Mouse (Mus musculus): ENCODE measurements around the gene Lrrk2. TPM values are rescaled to one million over a fixed set of nuclear protein-coding genes. Genes with fewer than 3 reads are reported as not detected.

Lrrk2 gene
- polyA plus RNA-seq, 2 experiments, result 0.81 to 1.4 TPM

DNA sequence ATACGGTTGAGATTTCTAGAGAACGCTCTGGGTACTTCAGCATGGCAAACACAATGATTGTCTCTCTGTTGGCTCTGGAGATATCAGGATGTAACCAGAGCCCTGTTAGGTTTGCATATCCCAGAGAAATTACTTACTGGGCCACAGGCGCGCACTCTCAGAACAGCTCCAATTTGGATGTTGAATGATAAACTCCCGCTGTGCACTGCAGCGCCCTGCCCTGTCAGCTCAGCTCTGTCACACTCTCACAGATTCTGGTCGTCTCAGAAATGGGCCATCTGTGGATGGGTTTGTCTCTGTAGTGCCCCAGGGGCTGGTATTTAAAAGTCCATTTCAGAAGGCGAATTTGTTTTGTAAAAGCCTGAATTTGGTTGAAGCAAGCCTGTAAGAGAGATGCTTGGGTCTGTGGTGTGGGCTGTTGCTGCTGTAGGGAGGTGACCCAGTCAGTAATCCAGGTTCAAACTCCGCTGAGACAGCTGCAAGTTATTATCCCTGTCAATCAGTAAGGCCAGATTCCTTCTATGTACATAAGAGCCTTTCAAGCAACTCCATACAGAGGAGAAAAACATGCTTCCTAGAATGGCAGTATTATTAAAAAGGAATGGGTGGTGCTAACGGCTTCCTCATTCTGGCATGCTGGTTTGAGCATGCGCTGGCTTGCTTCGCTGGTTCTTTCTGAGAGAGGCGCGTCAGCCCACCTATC lies 80.6 kb downstream of the Lrrk2 start:
- H3K9me3 ChIP-seq (ENCODE audit: control insufficient read depth, low read length), result no peaks in the 10 kb centered on the region
- no peak overlapping the region for H3K27ac ChIP-seq
- H3K4me3 ChIP-seq (ENCODE audit: insufficient read depth in 1 of 2, low read depth in 2 of 2, low read length in 2 of 2), result no peak overlapping the region
- DNase-seq (ENCODE audit: low read depth in 3 of 3, low spot score in 3 of 3) (no peak), ATAC-seq (ENCODE audit: insufficient read depth) (no peak)
- WGBS (ENCODE audit: insufficient replicate concordance), result 68% methylated on average over 14 of the region's 14 CpGs
- H3K27me3 ChIP-seq (ENCODE audit: control insufficient read depth, insufficient read depth, low read length), result no peaks in the 10 kb centered on the region
- no peak for TF ChIP-seq EP300 (IDR thresholded peaks at IDR 0.05; ENCODE audit: low read depth)
- TF ChIP-seq CTCF (IDR thresholded peaks at IDR 0.05; ENCODE audit: low read depth), result no peak
- no peak overlapping the region for H3K4me2 ChIP-seq (ENCODE audit: low read depth)
- H3K36me3 ChIP-seq (replicated peaks; ENCODE audit: control insufficient read depth, insufficient read depth, low read depth), result no peaks in the 10 kb centered on the region
- H3K4me1 ChIP-seq (replicated peaks; ENCODE audit: control insufficient read depth in 2 of 2, insufficient read depth in 2 of 2, low read length in 1 of 2), result no peaks in the 10 kb centered on the region
- no peak overlapping the region for H3K9ac ChIP-seq (replicated peaks)

DNA sequence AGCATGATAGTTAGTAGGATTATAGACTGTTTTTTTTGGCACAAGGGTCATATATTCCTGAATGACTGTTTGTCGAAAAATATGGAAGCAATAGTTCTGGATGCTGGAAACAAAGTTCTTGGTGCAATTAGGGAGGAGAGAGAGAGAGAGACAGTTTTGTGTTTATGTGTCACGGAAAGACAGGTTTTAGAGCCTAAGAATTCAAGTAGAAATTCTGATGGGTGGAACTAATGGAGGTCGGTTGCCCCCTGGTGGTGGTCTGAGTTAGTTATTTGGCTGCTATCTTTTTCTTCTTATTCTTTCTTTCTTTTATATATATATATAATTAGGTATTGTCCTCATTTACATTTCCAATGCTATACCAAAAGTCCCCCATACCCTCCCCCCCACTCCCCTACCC lies 81.6 kb downstream of the Lrrk2 start:
- Histone ChIP-seq H3K36me3 (replicated peaks; ENCODE audit: control insufficient read depth, insufficient read depth, low read depth) (no peaks in the 10 kb centered on the region), H3K9me3 (ENCODE audit: control insufficient read depth, low read length) (no peaks in the 10 kb centered on the region), H3K4me2 (ENCODE audit: low read depth) (no peak overlapping the region), H3K9ac (replicated peaks) (no peak overlapping the region), H3K27me3 (ENCODE audit: control insufficient read depth, insufficient read depth, low read length) (no peaks in the 10 kb centered on the region), H3K4me1 (replicated peaks; ENCODE audit: control insufficient read depth in 2 of 2, insufficient read depth in 2 of 2, low read length in 1 of 2) (no peaks in the 10 kb centered on the region), H3K27ac (no peak overlapping the region), H3K4me3 (ENCODE audit: insufficient read depth in 1 of 2, low read depth in 2 of 2, low read length in 2 of 2) (no peak overlapping the region)
- 20% methylated on average over 3 of the region's 3 CpGs for WGBS (ENCODE audit: insufficient replicate concordance)
- no peak for TF ChIP-seq EP300 (IDR thresholded peaks at IDR 0.05; ENCODE audit: low read depth)
- no peak for TF ChIP-seq CTCF (IDR thresholded peaks at IDR 0.05; ENCODE audit: low read depth)
- DNase-seq (ENCODE audit: low read depth in 3 of 3, low spot score in 3 of 3) (no peak), ATAC-seq (ENCODE audit: insufficient read depth) (no peak)

DNA sequence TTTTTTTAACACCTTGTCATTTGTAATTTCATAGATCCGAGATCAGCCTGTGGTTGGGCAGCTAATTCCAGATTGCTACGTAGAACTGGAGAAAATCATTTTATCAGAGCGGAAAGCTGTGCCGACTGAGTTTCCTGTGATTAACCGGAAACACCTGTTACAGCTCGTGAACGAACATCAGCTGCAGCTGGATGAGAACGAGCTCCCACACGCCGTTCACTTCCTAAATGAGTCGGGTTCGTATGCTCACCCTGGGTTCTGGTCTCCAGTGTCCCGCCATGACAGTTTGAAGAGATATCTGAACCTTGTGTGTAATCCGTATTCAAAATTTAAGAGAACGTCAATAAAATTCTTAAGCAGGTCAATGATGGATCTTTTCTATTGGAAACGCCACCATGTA lies 82.8 kb downstream of the Lrrk2 start:
- WGBS (ENCODE audit: insufficient replicate concordance), result 69% methylated on average over 16 of the region's 16 CpGs
- Histone ChIP-seq H3K9me3 (ENCODE audit: control insufficient read depth, low read length) (no peaks in the 10 kb centered on the region), H3K4me3 (ENCODE audit: insufficient read depth in 1 of 2, low read depth in 2 of 2, low read length in 2 of 2) (no peak overlapping the region), H3K27me3 (ENCODE audit: control insufficient read depth, insufficient read depth, low read length) (no peaks in the 10 kb centered on the region), H3K9ac (replicated peaks) (no peak overlapping the region), H3K4me1 (replicated peaks; ENCODE audit: control insufficient read depth in 2 of 2, insufficient read depth in 2 of 2, low read length in 1 of 2) (no peaks in the 10 kb centered on the region), H3K36me3 (replicated peaks; ENCODE audit: control insufficient read depth, insufficient read depth, low read depth) (no peaks in the 10 kb centered on the region), H3K27ac (no peak overlapping the region), H3K4me2 (ENCODE audit: low read depth) (no peak overlapping the region)
- TF ChIP-seq CTCF (IDR thresholded peaks at IDR 0.05; ENCODE audit: low read depth) (no peak), EP300 (IDR thresholded peaks at IDR 0.05; ENCODE audit: low read depth) (no peak)
- ATAC-seq (ENCODE audit: insufficient read depth) (no peak), DNase-seq (ENCODE audit: low read depth in 3 of 3, low spot score in 3 of 3) (no peak)

DNA sequence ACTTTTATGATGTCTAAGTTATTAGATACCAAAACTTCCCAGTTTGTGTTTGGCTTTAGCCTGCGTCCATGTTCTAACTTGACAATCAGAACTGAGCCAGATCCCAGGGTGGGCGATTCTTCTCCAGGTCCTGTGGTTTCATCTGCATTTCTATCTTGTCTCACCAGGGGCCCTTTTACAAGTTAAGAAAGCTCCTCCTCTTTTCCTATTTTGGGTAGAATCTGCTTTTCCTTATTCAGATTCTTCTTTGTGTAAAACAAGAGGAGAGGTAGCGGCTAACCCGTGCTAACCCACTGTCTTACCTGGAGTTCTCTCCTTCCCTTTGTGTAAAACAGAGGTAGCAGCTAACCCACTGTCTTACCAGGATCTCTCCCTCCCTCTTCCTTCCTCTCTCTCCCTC lies 99.1 kb downstream of the Lrrk2 start:
- Histone ChIP-seq H3K9me3 (ENCODE audit: control insufficient read depth, low read length) (no peaks in the 10 kb centered on the region), H3K27ac (no peak overlapping the region), H3K36me3 (replicated peaks; ENCODE audit: control insufficient read depth, insufficient read depth, low read depth) (no peaks in the 10 kb centered on the region), H3K27me3 (ENCODE audit: control insufficient read depth, insufficient read depth, low read length) (no peaks in the 10 kb centered on the region), H3K9ac (replicated peaks) (no peak overlapping the region), H3K4me2 (ENCODE audit: low read depth) (no peak overlapping the region), H3K4me3 (ENCODE audit: insufficient read depth in 1 of 2, low read depth in 2 of 2, low read length in 2 of 2) (no peak overlapping the region), H3K4me1 (replicated peaks; ENCODE audit: control insufficient read depth in 2 of 2, insufficient read depth in 2 of 2, low read length in 1 of 2) (no peaks in the 10 kb centered on the region)
- no peak for DNase-seq (ENCODE audit: low read depth in 3 of 3, low spot score in 3 of 3)
- TF ChIP-seq EP300 (IDR thresholded peaks at IDR 0.05; ENCODE audit: low read depth), result no peak
- TF ChIP-seq CTCF (IDR thresholded peaks at IDR 0.05; ENCODE audit: low read depth), result no peak
- no peak for ATAC-seq (ENCODE audit: insufficient read depth)
- 34% methylated on average over 4 of the region's 4 CpGs for WGBS (ENCODE audit: insufficient replicate concordance)

DNA sequence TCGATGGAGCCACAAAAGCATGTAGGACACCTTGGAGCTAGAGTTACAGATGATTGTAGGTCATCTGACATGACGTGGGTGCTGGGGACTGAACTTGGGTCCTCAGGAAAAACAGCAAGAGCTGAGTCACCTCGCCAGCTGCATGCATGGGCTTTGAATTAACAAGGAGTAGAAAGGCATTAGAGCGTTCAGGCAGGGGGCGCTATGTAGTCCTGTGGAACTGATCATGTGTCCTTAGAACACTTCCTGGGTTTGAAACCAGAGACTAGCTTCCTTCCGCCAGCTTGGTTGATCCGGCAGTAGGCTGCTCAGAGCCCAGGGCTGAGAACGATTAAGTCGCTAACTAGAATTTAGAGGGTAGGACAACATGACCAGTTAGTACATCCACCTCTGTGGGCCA lies 106.2 kb downstream of the Lrrk2 start:
- Histone ChIP-seq H3K4me1 (replicated peaks; ENCODE audit: control insufficient read depth in 2 of 2, insufficient read depth in 2 of 2, low read length in 1 of 2) (no peaks in the 10 kb centered on the region), H3K27me3 (ENCODE audit: control insufficient read depth, insufficient read depth, low read length) (no peaks in the 10 kb centered on the region), H3K4me3 (ENCODE audit: insufficient read depth in 1 of 2, low read depth in 2 of 2, low read length in 2 of 2) (no peak overlapping the region), H3K27ac (no peak overlapping the region), H3K4me2 (ENCODE audit: low read depth) (no peak overlapping the region), H3K36me3 (replicated peaks; ENCODE audit: control insufficient read depth, insufficient read depth, low read depth) (no peaks in the 10 kb centered on the region), H3K9ac (replicated peaks) (no peak overlapping the region), H3K9me3 (ENCODE audit: control insufficient read depth, low read length) (no peaks in the 10 kb centered on the region)
- TF ChIP-seq CTCF (IDR thresholded peaks at IDR 0.05; ENCODE audit: low read depth) (no peak), EP300 (IDR thresholded peaks at IDR 0.05; ENCODE audit: low read depth) (no peak)
- no peak for DNase-seq (ENCODE audit: low read depth in 3 of 3, low spot score in 3 of 3)
- WGBS (ENCODE audit: insufficient replicate concordance), result 69% methylated on average over 9 of the region's 9 CpGs
- ATAC-seq (ENCODE audit: insufficient read depth), result no peak

Data from liver, embryonic 14.5 days (tissue).